Mouse (Mus musculus): ENCODE results near the gene Slc26a6. TPM values are rescaled to one million over a fixed set of nuclear protein-coding genes. Genes with fewer than 3 reads are reported as not detected.

Gene Slc26a6
- polyA plus RNA-seq, 1 experiment from 2014 or later, result 12.5 TPM

DNA sequence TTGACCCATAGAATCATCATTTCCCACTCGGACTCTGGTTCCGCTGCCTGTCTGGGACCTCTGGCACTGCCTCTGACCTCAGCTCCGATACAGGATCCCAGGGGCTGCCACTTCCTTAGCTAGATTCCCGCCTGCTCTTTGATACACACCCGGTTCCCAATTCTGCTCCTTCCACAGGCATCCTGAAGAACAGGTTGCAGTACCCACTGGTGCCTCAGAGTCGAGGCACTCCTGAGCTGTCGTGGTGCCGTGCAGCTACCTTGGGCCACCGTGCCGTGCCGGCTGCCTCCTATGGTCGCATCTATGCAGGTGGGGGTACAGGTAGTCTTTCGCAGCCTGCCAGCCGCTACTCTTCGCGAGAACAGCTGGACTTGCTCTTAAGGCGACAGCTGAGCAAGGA is 4.7 kb upstream of the Slc26a6 start:
- 86% methylated on average over 17 of the region's 17 CpGs for WGBS
- Histone ChIP-seq H3K4me2 (replicated peaks) (no peak overlapping the region), H3K9ac (replicated peaks) (no peak overlapping the region), H3K36me3 (peaks cover 88% of the 10 kb centered on the region), H3K9me3 (no peaks in the 10 kb centered on the region), H3K27ac (no peak overlapping the region), H3K4me3 (replicated peaks) (no peak overlapping the region), H3K27me3 (no peaks in the 10 kb centered on the region), H3K4me1 (replicated peaks) (peaks cover 2% of the 10 kb centered on the region)
- ATAC-seq, result no peak

DNA sequence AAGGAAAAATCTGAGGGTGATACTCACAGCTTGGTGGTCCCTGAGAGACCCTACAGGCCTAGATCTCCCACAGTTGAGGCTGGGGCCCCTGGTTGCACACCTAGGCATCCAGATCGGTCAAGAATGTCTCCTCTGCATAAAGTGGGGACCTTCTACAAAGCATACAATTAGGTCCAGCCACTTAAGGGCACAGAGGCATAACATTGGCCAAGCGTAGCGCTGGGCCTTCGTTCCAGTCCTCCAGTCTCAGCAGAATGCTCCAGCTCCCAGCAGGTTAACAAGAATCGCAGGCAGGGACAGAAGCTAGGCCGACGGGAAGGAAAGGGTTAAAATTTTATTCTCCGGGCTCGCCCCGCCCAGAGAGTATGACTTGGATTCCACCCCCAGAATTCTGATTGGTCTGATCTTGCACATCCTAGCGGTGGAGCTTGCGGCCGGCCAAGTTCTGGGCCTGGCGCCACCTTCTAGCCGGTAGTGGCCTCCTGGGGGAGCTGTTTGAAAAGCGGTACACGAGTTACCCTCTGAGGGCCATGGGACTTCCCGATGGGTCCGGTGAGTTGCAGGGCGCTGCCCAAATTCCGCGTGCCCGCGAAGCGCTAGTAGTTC is 655 bp downstream of the Slc26a6 start:
- WGBS, result 2% methylated on average over 25 of the region's 25 CpGs
- no peaks in the 10 kb centered on the region for H3K27me3 ChIP-seq
- peaks cover 13% of the 10 kb centered on the region for H3K4me1 ChIP-seq (replicated peaks)
- no peaks in the 10 kb centered on the region for H3K9me3 ChIP-seq
- peak overlapping the region; percentile 79 for H3K27ac ChIP-seq
- H3K4me2 ChIP-seq (replicated peaks), result peak overlapping the region; percentile 89
- H3K36me3 ChIP-seq, result peaks cover 64% of the 10 kb centered on the region
- peak; percentile 87 for ATAC-seq
- peak overlapping the region; percentile 80 for H3K9ac ChIP-seq (replicated peaks)
- H3K4me3 ChIP-seq (replicated peaks), result peak overlapping the region; percentile 71

DNA sequence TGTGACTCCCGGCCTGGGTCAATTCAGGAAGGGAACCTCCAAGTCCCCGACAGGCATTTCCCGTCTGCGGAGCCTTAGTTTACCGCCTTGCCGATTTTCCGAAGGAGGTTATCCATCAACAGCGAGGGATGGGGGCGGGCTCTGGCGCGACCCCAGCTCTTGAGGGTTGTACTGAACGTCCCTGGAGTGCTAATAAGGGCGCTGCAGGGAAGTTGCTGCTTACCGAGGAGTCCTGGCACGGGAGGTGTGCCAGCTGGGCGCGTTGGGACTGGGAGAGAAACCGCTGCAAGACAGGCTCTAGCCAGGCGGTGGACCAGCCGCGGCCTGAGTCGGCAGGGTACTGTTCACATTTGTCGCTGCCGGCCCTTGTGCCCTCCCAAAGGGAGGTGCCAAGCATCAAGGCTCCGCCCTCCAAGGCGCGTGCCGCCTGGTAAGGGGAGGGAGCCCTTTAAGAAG is 1.2 kb downstream of the Slc26a6 start:
- WGBS, result under 1% methylated on average over 28 of the region's 28 CpGs
- H3K36me3 ChIP-seq, result peaks cover 64% of the 10 kb centered on the region
- H3K4me1 ChIP-seq (replicated peaks), result peaks cover 13% of the 10 kb centered on the region
- peak overlapping the region; percentile 89 for H3K4me2 ChIP-seq (replicated peaks)
- H3K9me3 ChIP-seq, result no peaks in the 10 kb centered on the region
- H3K27me3 ChIP-seq, result no peaks in the 10 kb centered on the region
- peak overlapping the region; percentile 80 for H3K9ac ChIP-seq (replicated peaks)
- peak overlapping the region; percentile 79 for H3K27ac ChIP-seq
- ATAC-seq, result peak; percentile 87
- H3K4me3 ChIP-seq (replicated peaks), result peak overlapping the region; percentile 71

DNA sequence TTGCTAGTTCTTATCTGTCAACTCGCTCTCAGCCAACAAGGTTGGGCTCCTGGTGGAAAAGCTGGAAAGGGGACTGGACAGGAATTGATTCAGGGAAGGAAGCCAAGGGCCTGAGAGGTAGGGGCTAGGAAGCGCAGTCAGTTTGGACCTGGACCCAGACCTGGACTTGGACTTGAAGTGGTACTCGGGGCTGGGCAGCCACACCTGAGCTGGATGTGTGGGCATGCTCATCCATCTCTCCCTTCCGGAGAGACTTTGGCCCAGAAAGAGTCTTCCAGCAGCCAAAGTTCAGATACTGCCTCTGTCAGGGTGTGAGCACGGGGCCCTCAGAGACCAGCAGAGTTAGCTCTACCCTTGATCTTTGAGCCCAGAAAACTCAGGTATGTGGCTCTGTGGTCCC is 2.3 kb downstream of the Slc26a6 start:
- peaks cover 13% of the 10 kb centered on the region for H3K4me1 ChIP-seq (replicated peaks)
- H3K4me2 ChIP-seq (replicated peaks), result peak overlapping the region; percentile 89; the same call in 1 of the 2 replicates
- ATAC-seq, result no peak
- WGBS, result 62% methylated on average over 5 of the region's 5 CpGs
- H3K9me3 ChIP-seq, result no peaks in the 10 kb centered on the region
- no peak overlapping the region for H3K4me3 ChIP-seq (replicated peaks)
- H3K36me3 ChIP-seq, result peaks cover 65% of the 10 kb centered on the region
- H3K27me3 ChIP-seq, result no peaks in the 10 kb centered on the region
- no peak overlapping the region for H3K27ac ChIP-seq
- no peak overlapping the region for H3K9ac ChIP-seq (replicated peaks)

DNA sequence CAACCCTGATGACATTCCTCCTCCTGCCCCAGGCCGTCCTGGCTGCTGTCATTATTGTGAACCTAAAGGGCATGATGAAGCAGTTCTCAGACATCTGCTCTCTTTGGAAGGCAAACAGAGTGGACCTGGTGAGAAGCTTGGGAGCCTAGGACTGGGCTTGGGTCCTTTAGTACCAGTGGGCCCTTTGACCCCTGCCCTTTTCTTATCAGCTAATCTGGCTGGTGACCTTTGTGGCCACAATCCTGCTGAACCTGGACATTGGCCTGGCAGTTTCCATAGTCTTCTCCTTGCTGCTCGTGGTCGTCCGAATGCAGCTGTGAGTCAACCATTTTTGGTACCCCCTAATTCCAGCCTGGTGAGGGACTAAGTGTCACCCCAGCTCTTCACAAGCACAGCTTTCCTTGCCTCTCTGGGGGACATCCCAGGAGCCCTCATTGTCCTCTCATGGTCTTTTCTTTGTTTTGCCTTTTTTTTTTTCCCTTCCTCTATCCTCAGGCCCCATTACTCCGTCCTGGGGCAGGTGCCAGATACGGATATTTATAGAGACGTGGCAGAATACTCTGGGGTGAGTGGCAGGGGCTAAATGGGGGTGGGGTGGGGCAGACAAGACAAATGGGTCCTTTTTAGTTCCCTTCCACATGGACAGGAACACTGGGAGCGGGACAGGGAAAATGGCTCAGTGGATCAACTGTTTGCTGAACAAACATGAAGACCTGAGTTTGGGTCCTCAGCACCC is 5.9 kb downstream of the Slc26a6 start:
- H3K9me3 ChIP-seq, result no peaks in the 10 kb centered on the region
- H3K27me3 ChIP-seq, result no peaks in the 10 kb centered on the region
- WGBS, result 81% methylated on average over 8 of the region's 8 CpGs
- no peak overlapping the region for H3K27ac ChIP-seq
- no peak overlapping the region for H3K4me2 ChIP-seq (replicated peaks)
- H3K36me3 ChIP-seq, result peaks cover 61% of the 10 kb centered on the region
- ATAC-seq, result no peak
- peaks cover 8% of the 10 kb centered on the region for H3K4me1 ChIP-seq (replicated peaks)
- H3K9ac ChIP-seq (replicated peaks), result no peak overlapping the region
- H3K4me3 ChIP-seq (replicated peaks), result no peak overlapping the region

DNA sequence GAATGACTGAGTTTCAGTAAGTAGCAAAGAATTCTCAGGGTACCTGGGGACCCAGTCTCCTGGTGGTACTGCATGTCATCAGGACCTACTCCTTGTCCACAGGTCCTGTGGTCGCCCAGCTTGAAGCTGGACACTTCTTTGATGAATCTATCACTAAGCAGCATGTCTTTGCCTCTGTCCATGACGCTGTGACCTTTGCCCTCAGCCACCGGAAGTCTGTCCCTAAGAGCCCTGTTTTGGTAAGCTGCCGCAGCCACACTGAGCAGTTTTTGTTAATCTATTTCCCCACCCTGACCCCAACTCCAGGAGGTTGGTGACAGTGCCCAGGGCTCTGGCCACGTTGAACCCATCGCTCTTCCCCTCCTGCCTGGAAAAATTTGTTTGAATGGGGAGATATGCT is 59.2 kb downstream of the Slc26a6 start:
- 0 out of 2 replicates have a peak, but pooled peaks cover 4% of the 10 kb centered on the region for H3K36me3 ChIP-seq

DNA sequence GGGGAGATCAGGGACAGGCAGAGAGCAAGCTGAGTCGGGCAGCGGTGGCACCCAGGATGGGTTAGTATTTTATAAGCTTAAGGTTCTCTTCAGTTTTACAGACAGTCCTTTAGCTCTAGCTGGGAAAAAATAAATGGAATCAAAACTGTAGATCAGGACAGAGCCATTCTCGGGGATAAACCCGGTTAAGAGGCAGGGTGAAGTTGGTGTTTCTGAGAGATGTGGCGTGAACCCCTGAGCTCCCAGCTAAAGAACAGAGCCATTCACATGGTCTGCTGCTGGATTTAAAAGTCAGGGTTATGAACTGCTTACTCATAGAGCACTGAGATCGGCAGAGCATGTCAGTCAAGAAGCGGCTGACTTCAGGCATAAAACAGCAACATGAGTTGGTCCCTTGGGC is 60.1 kb downstream of the Slc26a6 start:
- H3K36me3 ChIP-seq, result 0 out of 2 replicates have a peak, but pooled peaks cover 4% of the 10 kb centered on the region
- WGBS, result 88% methylated on average over 7 of the region's 7 CpGs

More for the DNA sequence above, 59.2 kb downstream of the Slc26a6 start:
- Histone ChIP-seq H3K27ac (no peak overlapping the region), H3K9ac (replicated peaks) (no peak overlapping the region), H3K4me1 (replicated peaks) (0 out of 2 replicates have a peak, but pooled peaks cover 2% of the 10 kb centered on the region), H3K9me3 (no peaks in the 10 kb centered on the region), H3K4me3 (replicated peaks) (no peak overlapping the region), H3K4me2 (replicated peaks) (no peak overlapping the region), H3K27me3 (no peaks in the 10 kb centered on the region)
- WGBS, result 68% methylated on average over 6 of the region's 6 CpGs
- no peak for ATAC-seq

DNA sequence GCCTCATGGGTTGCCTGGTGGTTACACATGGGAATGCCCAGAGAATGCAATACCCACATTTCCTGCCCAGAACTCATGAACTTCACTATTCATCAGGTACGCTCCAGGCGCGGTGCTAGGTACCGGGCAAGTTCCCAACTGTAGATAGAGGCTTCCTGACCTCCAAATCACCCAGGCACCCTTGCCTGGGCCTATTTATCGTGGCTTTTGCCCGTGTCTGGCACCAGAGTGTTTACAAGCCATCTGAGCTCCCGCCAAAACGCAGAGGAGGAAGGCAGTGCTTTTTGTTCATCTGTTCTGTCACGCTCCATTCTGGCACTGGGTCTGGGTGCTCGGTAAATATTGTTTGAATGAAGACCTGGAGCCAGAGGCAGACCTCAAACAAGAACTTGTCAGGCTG is 60.5 kb downstream of the Slc26a6 start:
- Histone ChIP-seq H3K9ac (replicated peaks) (no peak overlapping the region), H3K27me3 (no peaks in the 10 kb centered on the region), H3K4me1 (replicated peaks) (0 out of 2 replicates have a peak, but pooled peaks cover 2% of the 10 kb centered on the region), H3K27ac (no peak overlapping the region), H3K4me2 (replicated peaks) (no peak overlapping the region), H3K9me3 (no peaks in the 10 kb centered on the region), H3K36me3 (0 out of 2 replicates have a peak, but pooled peaks cover 4% of the 10 kb centered on the region), H3K4me3 (replicated peaks) (no peak overlapping the region)
- 84% methylated on average over 10 of the region's 10 CpGs for WGBS
- ATAC-seq, result no peak

More for the DNA sequence above, 60.1 kb downstream of the Slc26a6 start:
- H3K4me1 ChIP-seq (replicated peaks), result 0 out of 2 replicates have a peak, but pooled peaks cover 2% of the 10 kb centered on the region
- H3K27me3 ChIP-seq, result no peaks in the 10 kb centered on the region
- no peak for ATAC-seq
- no peak overlapping the region for H3K9ac ChIP-seq (replicated peaks)
- H3K4me3 ChIP-seq (replicated peaks), result no peak overlapping the region
- H3K9me3 ChIP-seq, result no peaks in the 10 kb centered on the region
- H3K27ac ChIP-seq, result no peak overlapping the region
- H3K4me2 ChIP-seq (replicated peaks), result no peak overlapping the region

DNA sequence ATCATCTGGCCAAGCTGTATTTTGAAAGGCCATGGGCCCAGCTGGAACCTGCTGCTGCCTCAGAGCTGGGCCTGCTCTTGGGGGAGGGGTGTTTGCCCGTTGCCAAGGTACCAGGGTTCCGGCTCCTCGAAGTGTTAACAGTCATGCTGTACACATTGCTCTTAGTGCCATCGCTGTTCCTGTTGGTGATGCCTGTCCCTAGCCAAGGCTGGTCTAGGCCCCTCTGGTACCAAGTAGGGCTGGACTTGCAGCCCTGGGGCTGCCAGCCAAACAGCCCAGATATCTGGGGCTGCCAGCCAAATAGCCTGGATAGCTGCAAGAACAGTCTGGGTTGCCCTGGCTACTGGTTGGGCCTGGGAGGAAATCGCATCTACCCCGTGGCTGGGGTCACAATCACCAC is 61.4 kb downstream of the Slc26a6 start, which contains the start of gene Tmem89:
Gene Tmem89, plus strand, starts transcription at position 129 of the 400 bp plus-strand sequence.
- H3K27me3 ChIP-seq, result no peaks in the 10 kb centered on the region
- 0 out of 2 replicates have a peak, but pooled peaks cover 2% of the 10 kb centered on the region for H3K4me1 ChIP-seq (replicated peaks)
- no peak within 1 kb of the TSS for H3K27ac ChIP-seq
- no peak within 1 kb of the TSS for H3K4me2 ChIP-seq (replicated peaks)
- 0 out of 2 replicates have a peak, but pooled peaks cover 4% of the 10 kb centered on the region for H3K36me3 ChIP-seq
- no peak within 1 kb of the TSS for H3K4me3 ChIP-seq (replicated peaks)
- H3K9ac ChIP-seq (replicated peaks), result peak within 1 kb of the TSS; percentile 23; the same call in 1 of the 2 replicates
- peak; percentile 72 for ATAC-seq
- WGBS, result 62% methylated on average over 6 of the region's 6 CpGs
- H3K9me3 ChIP-seq, result no peaks in the 10 kb centered on the region

DNA sequence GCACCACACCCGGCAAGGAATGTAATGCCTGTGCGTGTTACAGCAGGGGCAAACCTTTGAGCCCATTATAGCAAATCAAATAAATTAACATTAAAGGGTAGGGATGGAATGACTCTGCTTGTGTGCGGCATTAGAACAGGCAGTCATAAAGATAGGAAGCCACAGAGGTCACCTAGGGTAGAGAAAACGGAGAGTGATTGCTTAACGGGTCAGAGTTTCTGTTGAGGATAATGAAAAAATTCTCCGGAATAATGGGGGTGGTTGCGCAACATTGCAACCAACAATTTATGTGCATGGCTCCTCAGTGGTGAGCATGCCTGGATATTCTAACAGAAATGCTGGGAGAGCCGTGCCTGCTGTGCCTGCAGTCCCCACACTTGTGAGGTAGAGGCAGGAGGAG is 72.8 kb downstream of the Slc26a6 start:
- no peak overlapping the region for H3K9ac ChIP-seq (replicated peaks)
- no peak overlapping the region for H3K27ac ChIP-seq
- H3K9me3 ChIP-seq, result no peaks in the 10 kb centered on the region
- no peak for ATAC-seq
- H3K4me2 ChIP-seq (replicated peaks), result no peak overlapping the region
- 80% methylated on average over 8 of the region's 8 CpGs for WGBS
- no peaks in the 10 kb centered on the region for H3K4me1 ChIP-seq (replicated peaks)
- no peak overlapping the region for H3K4me3 ChIP-seq (replicated peaks)
- H3K36me3 ChIP-seq, result no peaks in the 10 kb centered on the region
- no peaks in the 10 kb centered on the region for H3K27me3 ChIP-seq

DNA sequence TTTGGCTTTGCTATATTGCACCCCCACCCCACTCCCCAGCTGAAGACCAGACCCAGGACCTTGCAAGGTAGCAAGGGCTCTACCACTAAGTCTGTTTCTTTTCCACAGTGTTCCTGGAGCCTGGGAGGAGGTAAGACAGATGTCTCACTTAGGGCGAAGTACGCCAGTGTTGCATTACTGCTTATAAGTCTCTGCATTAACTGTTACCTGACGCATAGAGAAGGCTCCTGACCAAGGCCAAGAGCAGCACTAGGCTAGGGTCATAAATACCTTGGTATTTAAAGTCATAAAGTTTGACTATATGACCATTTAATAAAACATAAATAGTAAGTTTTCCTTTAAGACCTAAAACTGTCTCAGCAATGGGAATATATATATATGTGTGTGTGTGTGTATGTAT is 75.3 kb downstream of the Slc26a6 start:
- no peaks in the 10 kb centered on the region for H3K9me3 ChIP-seq
- no peak for ATAC-seq
- 88% methylated on average over 3 of the region's 3 CpGs for WGBS

DNA sequence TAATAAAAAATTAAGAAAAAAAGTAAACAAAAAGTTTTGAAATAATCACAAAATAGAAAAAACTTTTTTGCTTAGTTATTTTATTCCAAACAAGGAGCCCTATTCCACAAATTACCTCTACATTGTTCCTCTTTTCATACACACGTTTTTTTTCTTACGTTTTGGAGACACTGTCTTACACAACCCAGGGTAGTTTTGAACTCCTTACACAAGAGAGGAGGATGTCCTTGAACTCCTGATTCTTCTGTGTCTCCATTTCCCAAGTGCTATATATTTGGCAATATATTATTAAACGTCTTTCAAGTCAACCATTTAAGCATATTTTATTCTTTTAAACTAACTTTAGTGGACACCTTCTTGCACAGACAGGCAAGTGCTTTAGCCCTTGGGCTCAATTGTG is 82.9 kb downstream of the Slc26a6 start:
- Histone ChIP-seq H3K27ac (no peak overlapping the region), H3K36me3 (peaks cover 25% of the 10 kb centered on the region), H3K4me2 (replicated peaks) (peak overlapping the region; percentile 36), H3K4me1 (replicated peaks) (peaks cover 6% of the 10 kb centered on the region), H3K9ac (replicated peaks) (no peak overlapping the region), H3K9me3 (no peaks in the 10 kb centered on the region), H3K27me3 (no peaks in the 10 kb centered on the region), H3K4me3 (replicated peaks) (peak overlapping the region; percentile 97; the same call in 1 of the 2 replicates)
- no peak; the same call in 1 of the 2 replicates for ATAC-seq
- whole genome bisulfite sequencing, result 15% methylated on average over 3 of the region's 3 CpGs

More for the DNA sequence above, 75.3 kb downstream of the Slc26a6 start:
- no peak overlapping the region for H3K27ac ChIP-seq
- no peaks in the 10 kb centered on the region for H3K4me1 ChIP-seq (replicated peaks)
- H3K9ac ChIP-seq (replicated peaks), result no peak overlapping the region
- no peak overlapping the region for H3K4me2 ChIP-seq (replicated peaks)
- H3K4me3 ChIP-seq (replicated peaks), result no peak overlapping the region
- no peaks in the 10 kb centered on the region for H3K27me3 ChIP-seq
- H3K36me3 ChIP-seq, result no peaks in the 10 kb centered on the region

Measured in midbrain, embryonic 13.5 days (tissue).